Mouse (Mus musculus) brain, embryonic 14.5 days (tissue): ENCODE measurements around the gene Smg1.

Experiments
- CTCF ChIP-seq: fragments of 200-500 bp; IDR thresholded peaks from 2 replicates; pipeline ENCODE4 v1.5.1; 2012; ENCODE audit warnings: inconsistent platforms, mild to moderate bottlenecking, moderate library complexity, borderline replicate concordance; ENCODE audit not compliant: insufficient read depth, insufficient read length; ENCODE audit errors: extremely low read depth
- POLR2A ChIP-seq: fragments of 200-500 bp; IDR thresholded peaks from 2 replicates; pipeline ENCODE4 v1.6.1; 2012; ENCODE audit warnings: mild to moderate bottlenecking, inconsistent platforms, borderline replicate concordance; ENCODE audit not compliant: poor library complexity, insufficient read depth, insufficient read length, severe bottlenecking; ENCODE audit errors: extremely low read depth

- TF ChIP-seq POLR2A: no peak
- no peak for TF ChIP-seq CTCF
Measured at GRCm38 (mm10) chr7:118262409-118262808, 18.9 kb upstream of the Smg1 start.
